Comparison of ENCODE assay signal across 21 mouse cellular contexts in genomic region chr11:19679669-19680068, GRCm38 (mm10).
"Had no signal": no experiment of that assay in that cellular context is flagged by ENCODE, and none has a peak within 500 bp of the region (broad histone marks: within the 10 kb centered on the region; RNA-seq: fewer than 3 reads in every experiment).

No protein-coding gene starts in this region.

- H3K4me1 ChIP-seq: kidney, embryonic 15.5 days; limb, embryonic 12.5 days; limb, embryonic 15.5 days; megakaryocyte, embryonic 14.5 days had no signal

- ATAC-seq: liver, postnatal 0 days had no signal

- H3K36me3 ChIP-seq: kidney, embryonic 15.5 days; limb, embryonic 12.5 days; limb, embryonic 15.5 days had no signal

- H3K4me2 ChIP-seq: kidney, embryonic 15.5 days; limb, embryonic 12.5 days; limb, embryonic 15.5 days; liver, embryonic 11.5 days; midbrain, embryonic 11.5 days had no signal

- DNase-seq: kidney, adult 8-10 months; kidney, postnatal 10 days; kidney, postnatal 36 days; left cerebral cortex, postnatal 4 days; liver, postnatal 0 days; lung, postnatal 10 days; lung, postnatal 36 days; right cerebral cortex, adult 18-20 months; right cerebral cortex, postnatal 14 days; right cerebral cortex, postnatal 4 days; thymus, adult 2 months; thymus, postnatal 14 days; thymus, postnatal 4 days had no signal

- H3K27ac ChIP-seq: kidney, embryonic 15.5 days; limb, embryonic 12.5 days; limb, embryonic 15.5 days; liver, embryonic 14.5 days; stomach, postnatal 0 days had no signal

- H3K27me3 ChIP-seq: kidney, embryonic 15.5 days; limb, embryonic 12.5 days; limb, embryonic 15.5 days; megakaryocyte, embryonic 14.5 days had no signal

- H3K4me3 ChIP-seq: kidney, embryonic 15.5 days; limb, embryonic 12.5 days; limb, embryonic 15.5 days; megakaryocyte, embryonic 14.5 days had no signal

- H3K9ac ChIP-seq: kidney, embryonic 15.5 days; limb, embryonic 12.5 days; limb, embryonic 15.5 days; liver, embryonic 14.5 days; liver, postnatal 0 days had no signal

- H3K9me3 ChIP-seq: kidney, embryonic 15.5 days; limb, embryonic 15.5 days; megakaryocyte, embryonic 14.5 days had no signal
